27 mouse cellular contexts compared by ENCODE assay signal in genomic region chr7:68974761-68975579, GRCm38 (mm10).
A peak's percentile ranks its signal among the peaks of the same experiment; 100 is the strongest.
DNase-seq lines count a peak whose midpoint lies in the region; ATAC-seq and TF ChIP-seq lines count a peak whose summit lies in the region.
"Had no signal": no experiment of that assay in that cellular context is flagged by ENCODE, and none has a peak within 500 bp of the region (broad histone marks: within the 10 kb centered on the region; RNA-seq: fewer than 3 reads in every experiment).

No protein-coding gene starts in this region.

- H3K27ac ChIP-seq in lung, embryonic 14.5 days (ENCODE audit: low read depth), result no peak overlapping the region
- H3K27ac ChIP-seq: embryonic facial prominence, embryonic 15.5 days; forebrain, embryonic 12.5 days; heart, embryonic 10.5 days; heart, embryonic 15.5 days; liver, embryonic 14.5 days had no signal

- no peak overlapping the region for H3K4me2 ChIP-seq in lung, embryonic 14.5 days
- H3K4me2 ChIP-seq: embryonic facial prominence, embryonic 15.5 days; forebrain, embryonic 12.5 days; heart, embryonic 15.5 days had no signal

- DNase-seq in kidney, adult 18-20 months, result peak; percentile 9
- DNase-seq in kidney, postnatal 10 days, result no peak
- peak; percentile 78 for DNase-seq in lung, embryonic 14.5 days
- no peak for DNase-seq in lung, postnatal 25 days (ENCODE audit: low spot score)
- DNase-seq in R1 (ENCODE audit: low read depth, low spot score), result peak; percentile 13
- peak; percentile 40 for DNase-seq in yolk sac, embryonic 10.5 days (ENCODE audit: low spot score)
- DNase-seq: adrenal gland, postnatal 36 days; cerebellum, adult 18-20 months; cerebellum, postnatal 14 days; forebrain, postnatal 0 days; gastrocnemius, postnatal 25 days; heart, adult 11 months; layer of hippocampus, postnatal 36 days; left cerebral cortex, postnatal 4 days; lung, postnatal 10 days; spleen, adult 18-20 months; thymus, postnatal 14 days had no signal

- no peaks in the 10 kb centered on the region for H3K27me3 ChIP-seq in lung, embryonic 14.5 days (ENCODE audit: insufficient read depth, low read length)
- H3K27me3 ChIP-seq: heart, embryonic 15.5 days had no signal

- WGBS in lung, embryonic 14.5 days, result 50% methylated on average over 8 of the region's 8 CpGs

- no peak overlapping the region for H3K4me3 ChIP-seq in lung, embryonic 14.5 days (ENCODE audit: low read depth, low read length)
- H3K4me3 ChIP-seq: embryonic facial prominence, embryonic 10.5 days; embryonic facial prominence, embryonic 15.5 days; forebrain, embryonic 12.5 days; heart, embryonic 10.5 days; heart, embryonic 15.5 days had no signal

- no peak for TF ChIP-seq CTCF in lung, embryonic 14.5 days (IDR thresholded peaks at IDR 0.05; ENCODE audit: low read depth)

- peak; percentile 42 for ATAC-seq in lung, embryonic 14.5 days (ENCODE audit: insufficient read depth)
- no peak for ATAC-seq in frontal cortex, adult (ENCODE audit: low TSS enrichment)
- ATAC-seq: forebrain, postnatal 0 days; hindbrain, embryonic 16.5 days; midbrain, embryonic 16.5 days; Patski had no signal

- H3K9me3 ChIP-seq in lung, embryonic 14.5 days (ENCODE audit: low read depth, low read length), result no peaks in the 10 kb centered on the region
- H3K9me3 ChIP-seq: embryonic facial prominence, embryonic 10.5 days; embryonic facial prominence, embryonic 15.5 days; forebrain, embryonic 12.5 days; heart, embryonic 10.5 days; heart, embryonic 15.5 days had no signal

- H3K4me1 ChIP-seq in lung, embryonic 14.5 days (ENCODE audit: insufficient read depth), result no peaks in the 10 kb centered on the region
- H3K4me1 ChIP-seq: embryonic facial prominence, embryonic 15.5 days; heart, embryonic 10.5 days; heart, embryonic 15.5 days had no signal

- H3K9ac ChIP-seq in lung, embryonic 14.5 days, result no peak overlapping the region
- H3K9ac ChIP-seq: embryonic facial prominence, embryonic 15.5 days; forebrain, embryonic 12.5 days; forebrain, postnatal 0 days; heart, embryonic 15.5 days; liver, embryonic 14.5 days had no signal

- H3K36me3 ChIP-seq in lung, embryonic 14.5 days (ENCODE audit: insufficient read depth), result no peaks in the 10 kb centered on the region
- H3K36me3 ChIP-seq: embryonic facial prominence, embryonic 10.5 days; embryonic facial prominence, embryonic 15.5 days; forebrain, embryonic 12.5 days; heart, embryonic 10.5 days; heart, embryonic 15.5 days had no signal

Comparison
In these comparisons a context has a peak if more than half of its experiments do, and no peak if none do; other contexts are left out.
1. DNase-seq: peak in kidney, adult 18-20 months (single experiment), lung, embryonic 14.5 days (single experiment), R1 (single experiment) and yolk sac, embryonic 10.5 days (single experiment); none in kidney, postnatal 10 days (single experiment) and lung, postnatal 25 days (single experiment).